Mouse (Mus musculus) cortical plate, adult 2 months (tissue): ENCODE results near the gene Snx25.

Source experiments
- CTCF ChIP-seq: fragments of 200-500 bp; IDR thresholded peaks from 2 replicates; pipeline ENCODE4 v1.5.1; 2011; ENCODE audit warnings: mild to moderate bottlenecking, control low read depth, low read length; ENCODE audit not compliant: insufficient read depth; ENCODE audit errors: extremely low read depth
- POLR2A ChIP-seq: fragments of 200-500 bp; IDR thresholded peaks from 2 replicates; pipeline ENCODE4 v1.6.1; 2011; ENCODE audit warnings: mild to moderate bottlenecking, low read length, control low read depth; ENCODE audit not compliant: insufficient read depth; ENCODE audit errors: extremely low read depth

GRCm38 (mm10) chr8:46193100-46193499 lies 41.1 kb upstream of the Snx25 start:
- TF ChIP-seq POLR2A (no peak), CTCF (no peak)
